Mouse (Mus musculus): ENCODE measurements around the gene Dram1. TPM values are rescaled to one million over a fixed set of nuclear protein-coding genes. Genes with fewer than 3 reads are reported as not detected.
A peak's percentile ranks its signal among the peaks of the same experiment; 100 is the strongest.

Dram1 gene
- polyA plus RNA-seq, 1 experiment from 2014 or later, result 3.3 TPM

DNA sequence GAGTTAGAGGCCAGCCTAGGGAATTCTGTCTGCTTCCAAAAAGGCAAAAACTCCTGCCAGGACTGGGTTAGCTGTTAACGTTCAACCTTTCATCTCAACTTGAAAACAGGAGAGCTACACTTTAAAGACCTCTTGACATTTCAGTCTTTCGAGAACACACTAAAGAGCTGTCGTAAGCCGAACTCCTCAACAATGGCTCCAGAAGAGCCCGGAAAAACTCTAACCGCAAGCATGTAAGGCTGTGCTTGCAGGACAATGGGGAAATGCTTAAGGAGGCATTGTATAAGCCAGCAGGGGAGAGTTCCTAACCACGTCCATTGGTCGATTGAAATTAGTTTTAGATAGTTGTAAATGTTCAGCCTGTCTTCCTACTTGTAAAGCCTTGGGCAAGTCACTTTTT lies 29.1 kb downstream of the Dram1 start:
- Histone ChIP-seq H3K27ac (ENCODE audit: low read length) (no peak overlapping the region), H3K9ac (ENCODE audit: low read length) (no peak overlapping the region), H3K9me3 (replicated peaks; ENCODE audit: control insufficient read depth, low read length) (no peaks in the 10 kb centered on the region), H3K4me2 (ENCODE audit: low read depth, low read length) (no peak overlapping the region), H3K36me3 (ENCODE audit: control insufficient read depth, insufficient read depth) (no peaks in the 10 kb centered on the region), H3K27me3 (ENCODE audit: control insufficient read depth, insufficient read depth, low read length) (no peaks in the 10 kb centered on the region), H3K4me3 (ENCODE audit: low read length) (no peak overlapping the region), H3K4me1 (ENCODE audit: control insufficient read depth, insufficient read depth, low read length) (peaks cover 5% of the 10 kb centered on the region; the same call in 1 of the 2 replicates)
- no peak for ATAC-seq (replicated peaks; ENCODE audit: extremely low read depth, insufficient read depth, low FRiP score)
- 39% methylated on average over 8 of the region's 8 CpGs for WGBS

DNA sequence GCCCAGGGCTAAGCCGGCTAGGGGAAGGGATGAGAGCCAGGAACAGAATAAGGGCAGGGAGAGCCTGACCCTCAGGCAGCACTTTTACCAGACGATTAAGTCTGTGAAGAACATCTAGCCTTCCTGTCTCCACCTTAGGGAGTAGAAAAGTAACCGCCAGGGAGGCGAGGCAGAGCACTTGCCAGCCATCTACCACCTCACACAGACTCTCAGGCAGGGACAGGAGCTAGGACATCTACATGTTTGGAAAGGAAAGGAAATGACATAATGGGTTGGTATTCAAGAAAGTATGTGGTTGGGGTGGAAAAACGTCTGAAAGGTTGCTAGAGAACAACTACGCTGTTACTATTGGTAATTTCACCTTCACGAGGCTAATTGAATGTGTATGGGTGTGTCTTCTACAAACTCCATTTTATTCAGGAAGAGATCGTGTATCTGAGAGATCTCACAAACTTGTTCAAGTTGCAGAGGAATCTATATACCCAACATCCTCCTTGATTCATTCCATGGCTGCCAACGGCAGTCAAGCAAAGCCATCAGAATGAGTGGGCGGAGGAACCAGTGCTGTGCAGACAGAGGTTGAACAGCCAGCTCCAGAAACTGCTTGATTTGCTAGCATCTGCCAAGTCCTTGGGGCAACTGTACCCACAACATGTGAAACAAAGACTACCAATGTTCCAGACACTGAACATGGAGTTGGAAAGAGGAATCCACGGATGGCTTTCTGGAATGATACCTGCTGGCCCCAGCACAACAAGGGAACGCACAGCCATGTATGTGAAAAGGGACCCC lies 32.2 kb downstream of the Dram1 start:
- Histone ChIP-seq H3K4me2 (ENCODE audit: low read depth, low read length) (peak overlapping the region; percentile 44), H3K4me1 (ENCODE audit: control insufficient read depth, insufficient read depth, low read length) (peaks cover 5% of the 10 kb centered on the region; the same call in 1 of the 2 replicates), H3K27me3 (ENCODE audit: control insufficient read depth, insufficient read depth, low read length) (no peaks in the 10 kb centered on the region), H3K9ac (ENCODE audit: low read length) (0 out of 2 replicates have a peak overlapping the region, but pooled peaks have one; percentile 8), H3K4me3 (ENCODE audit: low read length) (no peak overlapping the region), H3K9me3 (replicated peaks; ENCODE audit: control insufficient read depth, low read length) (no peaks in the 10 kb centered on the region), H3K27ac (ENCODE audit: low read length) (peak overlapping the region; percentile 34; the same call in 1 of the 2 replicates), H3K36me3 (ENCODE audit: control insufficient read depth, insufficient read depth) (no peaks in the 10 kb centered on the region)
- 66% methylated on average over 12 of the region's 12 CpGs for WGBS
- no peak for ATAC-seq (replicated peaks; ENCODE audit: extremely low read depth, insufficient read depth, low FRiP score)

DNA sequence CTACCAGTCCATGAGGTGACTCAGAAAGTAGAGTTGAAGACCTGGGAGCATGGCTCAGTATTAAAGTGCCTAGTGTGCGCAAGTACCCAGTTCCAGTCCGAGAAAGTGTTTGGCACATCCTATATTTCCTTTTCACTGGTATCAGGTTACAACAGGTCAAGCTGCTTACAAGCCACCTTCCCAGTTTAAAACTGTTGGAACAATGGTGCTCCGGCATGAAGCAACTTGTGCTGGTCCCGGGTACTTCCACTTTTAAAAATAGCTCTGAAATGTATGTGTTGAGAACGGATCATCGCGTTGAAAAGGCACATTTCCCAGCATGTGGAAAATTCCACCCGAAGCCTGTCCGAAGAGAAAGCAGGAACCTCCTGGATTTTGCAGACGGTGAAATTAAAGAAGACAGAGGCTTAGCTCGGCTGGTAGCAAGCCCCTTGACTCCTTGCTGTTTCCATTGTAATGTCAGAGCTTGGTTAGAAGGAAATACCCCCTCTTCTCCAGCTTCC lies 32.9 kb downstream of the Dram1 start:
- Histone ChIP-seq H3K9me3 (replicated peaks; ENCODE audit: control insufficient read depth, low read length) (no peaks in the 10 kb centered on the region), H3K4me1 (ENCODE audit: control insufficient read depth, insufficient read depth, low read length) (peaks cover 2% of the 10 kb centered on the region; the same call in 1 of the 2 replicates), H3K36me3 (ENCODE audit: control insufficient read depth, insufficient read depth) (no peaks in the 10 kb centered on the region), H3K4me2 (ENCODE audit: low read depth, low read length) (peak overlapping the region; percentile 44), H3K27ac (ENCODE audit: low read length) (peak overlapping the region; percentile 34; the same call in 1 of the 2 replicates), H3K27me3 (ENCODE audit: control insufficient read depth, insufficient read depth, low read length) (no peaks in the 10 kb centered on the region), H3K9ac (ENCODE audit: low read length) (0 out of 2 replicates have a peak overlapping the region, but pooled peaks have one; percentile 8), H3K4me3 (ENCODE audit: low read length) (no peak overlapping the region; the same call in 1 of the 2 replicates)
- ATAC-seq (replicated peaks; ENCODE audit: extremely low read depth, insufficient read depth, low FRiP score), result no peak
- 27% methylated on average over 11 of the region's 11 CpGs for WGBS

GRCm38 (mm10) chr10:88341368-88341767 lies 37.5 kb downstream of the Dram1 start:
- WGBS, result 74% methylated on average over 6 of the region's 6 CpGs
- no peaks in the 10 kb centered on the region for H3K36me3 ChIP-seq (ENCODE audit: control insufficient read depth, insufficient read depth)
- H3K4me3 ChIP-seq (ENCODE audit: low read length), result no peak overlapping the region
- no peak for ATAC-seq (replicated peaks; ENCODE audit: extremely low read depth, insufficient read depth, low FRiP score)
- no peak overlapping the region for H3K9ac ChIP-seq (ENCODE audit: low read length)
- H3K4me1 ChIP-seq (ENCODE audit: control insufficient read depth, insufficient read depth, low read length), result no peaks in the 10 kb centered on the region
- H3K27me3 ChIP-seq (ENCODE audit: control insufficient read depth, insufficient read depth, low read length), result no peaks in the 10 kb centered on the region
- no peak overlapping the region for H3K4me2 ChIP-seq (ENCODE audit: low read depth, low read length)
- H3K27ac ChIP-seq (ENCODE audit: low read length), result no peak overlapping the region
- no peaks in the 10 kb centered on the region for H3K9me3 ChIP-seq (replicated peaks; ENCODE audit: control insufficient read depth, low read length)

GRCm38 (mm10) chr10:88340660-88341059 lies 38.2 kb downstream of the Dram1 start:
- Histone ChIP-seq H3K27me3 (ENCODE audit: control insufficient read depth, insufficient read depth, low read length) (no peaks in the 10 kb centered on the region), H3K27ac (ENCODE audit: low read length) (no peak overlapping the region), H3K9ac (ENCODE audit: low read length) (no peak overlapping the region), H3K9me3 (replicated peaks; ENCODE audit: control insufficient read depth, low read length) (no peaks in the 10 kb centered on the region; the same call in 1 of the 2 replicates), H3K4me1 (ENCODE audit: control insufficient read depth, insufficient read depth, low read length) (no peaks in the 10 kb centered on the region), H3K4me2 (ENCODE audit: low read depth, low read length) (no peak overlapping the region), H3K36me3 (ENCODE audit: control insufficient read depth, insufficient read depth) (no peaks in the 10 kb centered on the region), H3K4me3 (ENCODE audit: low read length) (no peak overlapping the region)
- 81% methylated on average over 9 of the region's 9 CpGs for WGBS
- no peak for ATAC-seq (replicated peaks; ENCODE audit: extremely low read depth, insufficient read depth, low FRiP score)

DNA sequence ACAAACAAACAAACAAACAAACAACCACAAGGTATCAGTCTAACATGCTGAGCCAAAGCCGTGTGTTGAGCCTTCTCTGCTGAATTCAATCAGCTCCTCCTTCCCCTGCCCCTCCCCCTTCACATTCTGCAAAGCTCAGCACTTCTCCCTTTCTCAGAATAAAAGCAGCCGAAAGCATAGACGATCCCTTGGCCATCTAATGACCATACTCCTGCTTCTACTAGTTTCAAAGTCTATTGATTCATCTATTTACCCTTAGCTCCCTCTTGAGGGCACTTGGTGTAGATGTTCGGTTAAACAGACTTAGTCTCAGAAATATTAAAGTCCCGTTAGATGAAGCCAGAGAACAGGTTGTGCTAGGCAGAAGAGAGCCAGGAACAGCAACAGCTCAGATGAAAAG lies 48.2 kb downstream of the Dram1 start:
- Histone ChIP-seq H3K9ac (ENCODE audit: low read length) (no peak overlapping the region), H3K27ac (ENCODE audit: low read length) (no peak overlapping the region), H3K4me3 (ENCODE audit: low read length) (no peak overlapping the region), H3K4me1 (ENCODE audit: control insufficient read depth, insufficient read depth, low read length) (peaks cover 3% of the 10 kb centered on the region; the same call in 1 of the 2 replicates), H3K36me3 (ENCODE audit: control insufficient read depth, insufficient read depth) (no peaks in the 10 kb centered on the region), H3K4me2 (ENCODE audit: low read depth, low read length) (no peak overlapping the region), H3K27me3 (ENCODE audit: control insufficient read depth, insufficient read depth, low read length) (no peaks in the 10 kb centered on the region), H3K9me3 (replicated peaks; ENCODE audit: control insufficient read depth, low read length) (no peaks in the 10 kb centered on the region; the same call in 1 of the 2 replicates)
- ATAC-seq (replicated peaks; ENCODE audit: extremely low read depth, insufficient read depth, low FRiP score), result no peak
- WGBS, result 30% methylated on average over 5 of the region's 5 CpGs

- H3K27me3 ChIP-seq (ENCODE audit: control insufficient read depth, insufficient read depth, low read length), result no peaks in the 10 kb centered on the region
- H3K4me2 ChIP-seq (ENCODE audit: low read depth, low read length), result no peak overlapping the region
- no peak overlapping the region for H3K27ac ChIP-seq (ENCODE audit: low read length)
- ATAC-seq (replicated peaks; ENCODE audit: extremely low read depth, insufficient read depth, low FRiP score), result no peak
- H3K4me1 ChIP-seq (ENCODE audit: control insufficient read depth, insufficient read depth, low read length), result peaks cover 3% of the 10 kb centered on the region; the same call in 1 of the 2 replicates
- no peaks in the 10 kb centered on the region for H3K36me3 ChIP-seq (ENCODE audit: control insufficient read depth, insufficient read depth)
- WGBS, result 57% methylated on average over 4 of the region's 4 CpGs
- H3K9me3 ChIP-seq (replicated peaks; ENCODE audit: control insufficient read depth, low read length), result no peaks in the 10 kb centered on the region
- H3K4me3 ChIP-seq (ENCODE audit: low read length), result no peak overlapping the region
- H3K9ac ChIP-seq (ENCODE audit: low read length), result no peak overlapping the region
These were observed 50.8 kb downstream of the Dram1 start for GRCm38 (mm10) chr10:88328056-88328450.

DNA sequence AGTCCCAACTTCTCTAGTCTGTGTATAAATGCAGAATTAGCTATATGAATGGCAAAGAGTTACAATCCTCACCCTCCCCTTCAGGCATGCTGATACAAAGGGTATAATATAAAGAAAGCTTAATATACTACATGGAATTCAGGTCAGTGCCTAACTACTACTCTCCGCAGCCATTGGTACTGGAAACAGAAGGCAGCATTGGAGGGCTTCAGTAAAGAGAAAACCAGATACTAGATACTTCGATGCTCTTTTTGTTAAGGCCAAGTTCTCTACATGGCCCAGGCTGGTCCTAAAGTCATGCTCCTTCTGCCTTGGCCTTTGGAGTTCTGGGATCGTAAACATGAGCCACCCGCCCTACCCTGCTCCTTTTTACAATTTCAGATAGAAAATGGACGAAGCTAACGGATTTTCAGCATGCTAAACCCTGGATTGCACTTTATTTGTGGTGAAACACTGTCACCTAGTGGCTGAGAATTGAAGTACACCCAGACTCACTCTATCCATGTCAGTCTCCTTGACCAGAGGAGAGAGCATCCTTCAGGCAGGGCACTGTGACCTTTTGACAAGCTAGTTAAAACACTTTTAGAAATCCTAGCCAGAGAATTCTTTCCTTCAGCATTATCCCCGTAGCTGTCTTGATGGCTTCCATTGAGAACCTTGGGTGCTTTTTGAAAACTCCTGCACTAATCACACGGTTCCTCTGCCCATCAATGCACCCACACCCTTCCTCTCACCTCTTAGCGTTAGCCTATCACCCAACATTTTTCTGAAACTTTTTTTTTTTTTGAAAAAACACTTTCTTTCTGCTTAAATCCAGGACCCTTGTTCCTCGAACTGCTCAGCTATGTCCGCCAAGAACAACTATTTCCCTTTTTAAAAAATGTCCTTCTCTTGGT lies 51.5 kb downstream of the Dram1 start:
- peak overlapping the region; percentile 54 for H3K4me2 ChIP-seq (ENCODE audit: low read depth, low read length)

More for the DNA sequence above, 51.5 kb downstream of the Dram1 start:
- Histone ChIP-seq H3K4me1 (ENCODE audit: control insufficient read depth, insufficient read depth, low read length) (peaks cover 3% of the 10 kb centered on the region; the same call in 1 of the 2 replicates), H3K27me3 (ENCODE audit: control insufficient read depth, insufficient read depth, low read length) (no peaks in the 10 kb centered on the region), H3K36me3 (ENCODE audit: control insufficient read depth, insufficient read depth) (no peaks in the 10 kb centered on the region), H3K4me3 (ENCODE audit: low read length) (peak overlapping the region; percentile 18; the same call in 1 of the 2 replicates), H3K27ac (ENCODE audit: low read length) (no peak overlapping the region), H3K9ac (ENCODE audit: low read length) (peak overlapping the region; percentile 43; the same call in 1 of the 2 replicates), H3K9me3 (replicated peaks; ENCODE audit: control insufficient read depth, low read length) (no peaks in the 10 kb centered on the region)
- 0 out of 2 replicates have a peak, but pooled peaks have one; percentile 52 for ATAC-seq (replicated peaks; ENCODE audit: extremely low read depth, insufficient read depth, low FRiP score)
- WGBS, result 45% methylated on average over 11 of the region's 11 CpGs
